Mouse (Mus musculus) hindbrain, embryonic 14.5 days (tissue): ENCODE measurements around the gene Drg1. TPM values are rescaled to one million over a fixed set of nuclear protein-coding genes. Genes with fewer than 3 reads are reported as not detected.
A peak's percentile ranks its signal among the peaks of the same experiment; 100 is the strongest.

Experiments
- ATAC-seq: fragments of 200-750 bp; cut with Nextera tagmentation; 2 replicates; pipeline ENCODE4 v1.8.0; 2017; ENCODE audit warnings: moderate number of reproducible peaks, mild to moderate bottlenecking, moderate TSS enrichment, moderate library complexity; ENCODE audit not compliant: low FRiP score
- DNase-seq: peaks from one replicate; pipeline ENCODE4 v3.0.0-alpha.2; 2015; ENCODE audit warnings: low spot score
- H3K27ac ChIP-seq: fragments of 300-500 bp; sonication (generic); 2 replicates; pipeline ENCODE4 v1.5.1; 2014; ENCODE audit warnings: mild to moderate bottlenecking, moderate library complexity
- H3K27me3 ChIP-seq: fragments of 300-500 bp; sonication (generic); 2 replicates; pipeline ENCODE4 v1.6.1; 2014; ENCODE audit warnings: mild to moderate bottlenecking, low read length, mixed read lengths; ENCODE audit not compliant: control insufficient read depth, insufficient read depth
- H3K36me3 ChIP-seq: fragments of 300-500 bp; sonication (generic); replicated peaks from 2 replicates; pipeline ENCODE4 v1.6.1; 2014; ENCODE audit not compliant: control insufficient read depth, insufficient read depth
- H3K4me1 ChIP-seq: fragments of 300-500 bp; sonication (generic); replicated peaks from 2 replicates; pipeline ENCODE4 v1.6.1; 2014; ENCODE audit warnings: antibody characterized with exemption, low read length, mixed read lengths; ENCODE audit not compliant: control insufficient read depth, insufficient read depth
- H3K4me2 ChIP-seq: fragments of 300-500 bp; sonication (generic); replicated peaks from 2 replicates; pipeline ENCODE4 v1.6.1; 2014; ENCODE audit warnings: mild to moderate bottlenecking, moderate library complexity
- H3K4me3 ChIP-seq: fragments of 300-500 bp; sonication (generic); replicated peaks from 2 replicates; pipeline ENCODE4 v1.5.1; 2014; ENCODE audit warnings: mild to moderate bottlenecking, low read length
- H3K9ac ChIP-seq: fragments of 300-500 bp; sonication (generic); 2 replicates; pipeline ENCODE4 v1.6.1; 2014
- H3K9me3 ChIP-seq: fragments of 300-500 bp; sonication (generic); 2 replicates; pipeline ENCODE4 v1.6.1; 2016; ENCODE audit warnings: low read length; ENCODE audit not compliant: control insufficient read depth
- WGBS: fragments of 180-500 bp; shearing (Covaris S2); extraction: QIAGEN DNeasy Blood & Tissue Kit; methylation state at CpG from one replicate; pipeline ENCODE4 v1.1.7; 2014; 5-methylcytosine and 5-hydroxymethylcytosine counted together
- polyA plus RNA-seq: library from polyadenylated mRNA; unstranded; fragments of >200 nt; fragmentation: Nextera tagmentation; extraction: Ambion mirVana; gene quantifications from 2 replicates; pipeline ENCODE4 v1.2.1, GENCODE M21; 2014

The Drg1 gene
- polyA plus RNA-seq, 1 experiment from 2014 or later = 216 TPM

GRCm38 (mm10) chr11:3242395-3242794, 23.8 kb downstream of the Drg1 start:
- no peak overlapping the region for H3K4me3 ChIP-seq
- H3K27ac ChIP-seq = no peak overlapping the region
- no peak for DNase-seq
- no peak overlapping the region for H3K4me2 ChIP-seq
- H3K36me3 ChIP-seq = peaks cover 98% of the 10 kb centered on the region
- ATAC-seq = no peak
- no peak overlapping the region for H3K9ac ChIP-seq
- WGBS = 96% methylated on average over 7 of the region's 7 CpGs
- H3K27me3 ChIP-seq = no peaks in the 10 kb centered on the region
- no peaks in the 10 kb centered on the region for H3K9me3 ChIP-seq
- no peaks in the 10 kb centered on the region for H3K4me1 ChIP-seq

DNA sequence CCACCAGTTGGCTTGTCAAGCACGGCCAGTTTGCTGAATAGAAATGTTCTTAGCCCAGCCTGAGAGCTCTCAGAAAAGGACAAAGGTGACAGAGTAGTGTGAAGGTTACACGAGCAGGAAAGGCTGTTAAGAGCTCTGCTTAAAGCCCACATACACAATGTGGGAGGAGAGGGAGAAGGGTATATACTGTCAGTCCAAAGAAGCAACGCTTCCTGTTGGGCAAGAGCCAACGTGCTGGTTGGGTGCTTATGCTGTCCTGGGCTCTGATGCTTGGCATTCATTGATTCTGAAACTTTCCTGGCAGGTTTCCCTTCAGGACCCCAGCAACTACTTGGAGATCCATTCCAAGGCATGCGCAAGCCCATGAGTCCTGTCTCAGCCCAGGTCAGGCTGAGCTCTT, 30.9 kb downstream of the Drg1 start:
- no peak overlapping the region for H3K4me2 ChIP-seq
- ATAC-seq = no peak

GRCm38 (mm10) chr11:3233704-3234103, 32.5 kb downstream of the Drg1 start:
- 97% methylated on average over 4 of the region's 4 CpGs for whole genome bisulfite sequencing
- H3K4me2 ChIP-seq = no peak overlapping the region
- H3K9ac ChIP-seq = no peak overlapping the region
- no peak overlapping the region for H3K27ac ChIP-seq
- ATAC-seq (no peak), DNase-seq (no peak)
- peaks cover 98% of the 10 kb centered on the region for H3K36me3 ChIP-seq
- H3K4me1 ChIP-seq = no peaks in the 10 kb centered on the region
- no peaks in the 10 kb centered on the region for H3K27me3 ChIP-seq
- no peaks in the 10 kb centered on the region for H3K9me3 ChIP-seq
- no peak overlapping the region for H3K4me3 ChIP-seq

More for the DNA sequence above, 30.9 kb downstream of the Drg1 start:
- no peaks in the 10 kb centered on the region for H3K27me3 ChIP-seq
- no peak overlapping the region for H3K27ac ChIP-seq
- H3K9me3 ChIP-seq = no peaks in the 10 kb centered on the region
- no peak overlapping the region for H3K9ac ChIP-seq
- no peak overlapping the region for H3K4me3 ChIP-seq
- H3K4me1 ChIP-seq = no peaks in the 10 kb centered on the region
- DNase-seq = no peak
- peaks cover 96% of the 10 kb centered on the region for H3K36me3 ChIP-seq
- WGBS = 78% methylated on average over 5 of the region's 5 CpGs

GRCm38 (mm10) chr11:3232248-3232647, 34.0 kb downstream of the Drg1 start:
- no peak overlapping the region for H3K9ac ChIP-seq
- H3K36me3 ChIP-seq = peaks cover 95% of the 10 kb centered on the region
- no peaks in the 10 kb centered on the region for H3K27me3 ChIP-seq
- H3K4me2 ChIP-seq = no peak overlapping the region
- no peak overlapping the region for H3K4me3 ChIP-seq
- H3K27ac ChIP-seq = no peak overlapping the region
- H3K9me3 ChIP-seq = no peaks in the 10 kb centered on the region
- DNase-seq (no peak), ATAC-seq (no peak)
- H3K4me1 ChIP-seq = no peaks in the 10 kb centered on the region
- WGBS = 94% methylated on average over 3 of the region's 3 CpGs

DNA sequence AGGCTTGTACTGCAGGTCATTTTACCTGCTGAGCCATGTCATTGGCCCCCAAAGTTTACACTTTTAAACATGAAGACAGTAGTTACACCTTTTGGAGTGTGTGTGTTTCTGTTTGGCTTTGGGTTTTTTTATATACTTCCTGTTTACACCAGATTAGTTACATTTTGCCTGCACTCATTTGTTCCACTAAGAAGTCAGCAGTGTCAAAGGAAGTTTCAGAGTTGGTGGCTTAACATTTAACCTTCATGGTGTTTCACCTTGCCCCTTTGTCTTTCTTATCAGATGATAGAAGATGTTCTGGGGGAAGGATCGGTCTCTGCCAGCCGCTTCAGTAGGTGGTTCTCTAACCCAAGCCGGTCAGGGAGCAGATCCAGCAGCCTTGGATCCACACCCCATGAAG, 39.1 kb downstream of the Drg1 start:
- H3K9ac ChIP-seq = no peak overlapping the region
- H3K9me3 ChIP-seq = no peaks in the 10 kb centered on the region
- H3K4me2 ChIP-seq = no peak overlapping the region
- ATAC-seq (no peak), DNase-seq (no peak)
- WGBS = 100% methylated on average over 3 of the region's 3 CpGs
- no peak overlapping the region for H3K27ac ChIP-seq
- peaks cover 96% of the 10 kb centered on the region for H3K36me3 ChIP-seq
- no peak overlapping the region for H3K4me3 ChIP-seq
- H3K4me1 ChIP-seq = no peaks in the 10 kb centered on the region
- no peaks in the 10 kb centered on the region for H3K27me3 ChIP-seq

- H3K9me3 ChIP-seq = no peaks in the 10 kb centered on the region
- ATAC-seq (no peak), DNase-seq (no peak)
- H3K36me3 ChIP-seq = peaks cover 89% of the 10 kb centered on the region
- H3K4me3 ChIP-seq = no peak overlapping the region
- 87% methylated on average over 5 of the region's 5 CpGs for WGBS
- no peaks in the 10 kb centered on the region for H3K4me1 ChIP-seq
- no peak overlapping the region for H3K4me2 ChIP-seq
- no peak overlapping the region for H3K27ac ChIP-seq
- no peaks in the 10 kb centered on the region for H3K27me3 ChIP-seq
- H3K9ac ChIP-seq = no peak overlapping the region
Measured at GRCm38 (mm10) chr11:3223105-3223504, 43.1 kb downstream of the Drg1 start.

DNA sequence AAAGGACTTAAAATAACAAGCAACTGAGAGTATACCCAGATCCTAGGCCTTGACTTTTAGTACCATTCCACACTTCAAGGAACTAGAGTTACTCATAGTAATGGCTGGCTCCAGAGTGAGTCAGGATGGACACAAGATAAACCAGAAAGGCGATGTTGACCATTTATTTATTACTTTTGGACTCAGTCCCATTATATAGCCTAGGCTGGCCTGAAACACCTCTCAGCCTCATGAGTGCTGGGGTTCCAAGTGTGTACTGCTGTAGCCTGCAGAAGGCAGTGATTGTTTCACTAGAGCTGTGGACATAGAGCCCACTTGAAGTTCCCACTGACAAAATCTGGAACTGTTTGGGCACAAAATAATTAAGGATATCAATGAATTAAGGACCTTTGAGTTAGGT, 53.7 kb downstream of the Drg1 start:
- ATAC-seq (no peak), DNase-seq (no peak)
- no peaks in the 10 kb centered on the region for H3K4me1 ChIP-seq
- peaks cover 78% of the 10 kb centered on the region for H3K36me3 ChIP-seq
- no peaks in the 10 kb centered on the region for H3K9me3 ChIP-seq
- no peak overlapping the region for H3K27ac ChIP-seq
- no peaks in the 10 kb centered on the region for H3K27me3 ChIP-seq
- 97% methylated on average over 1 of the region's 1 CpGs for WGBS
- H3K4me3 ChIP-seq = no peak overlapping the region
- no peak overlapping the region for H3K9ac ChIP-seq
- H3K4me2 ChIP-seq = no peak overlapping the region

GRCm38 (mm10) chr11:3206783-3207182, 59.4 kb downstream of the Drg1 start:
- no peak overlapping the region for H3K4me3 ChIP-seq
- H3K4me1 ChIP-seq = no peaks in the 10 kb centered on the region
- no peak overlapping the region for H3K27ac ChIP-seq
- ATAC-seq (no peak), DNase-seq (no peak)
- H3K9ac ChIP-seq = no peak overlapping the region
- peaks cover 60% of the 10 kb centered on the region for H3K36me3 ChIP-seq
- H3K4me2 ChIP-seq = no peak overlapping the region
- H3K27me3 ChIP-seq = no peaks in the 10 kb centered on the region
- 99% methylated on average over 3 of the region's 3 CpGs for WGBS
- no peaks in the 10 kb centered on the region for H3K9me3 ChIP-seq

GRCm38 (mm10) chr11:3205207-3205606, 61.0 kb downstream of the Drg1 start:
- Histone ChIP-seq H3K27me3 (no peaks in the 10 kb centered on the region), H3K4me1 (no peaks in the 10 kb centered on the region), H3K9ac (no peak overlapping the region), H3K27ac (no peak overlapping the region), H3K4me2 (no peak overlapping the region), H3K36me3 (peaks cover 53% of the 10 kb centered on the region), H3K9me3 (no peaks in the 10 kb centered on the region), H3K4me3 (no peak overlapping the region)
- ATAC-seq (no peak), DNase-seq (no peak)
- WGBS = 98% methylated on average over 3 of the region's 3 CpGs

DNA sequence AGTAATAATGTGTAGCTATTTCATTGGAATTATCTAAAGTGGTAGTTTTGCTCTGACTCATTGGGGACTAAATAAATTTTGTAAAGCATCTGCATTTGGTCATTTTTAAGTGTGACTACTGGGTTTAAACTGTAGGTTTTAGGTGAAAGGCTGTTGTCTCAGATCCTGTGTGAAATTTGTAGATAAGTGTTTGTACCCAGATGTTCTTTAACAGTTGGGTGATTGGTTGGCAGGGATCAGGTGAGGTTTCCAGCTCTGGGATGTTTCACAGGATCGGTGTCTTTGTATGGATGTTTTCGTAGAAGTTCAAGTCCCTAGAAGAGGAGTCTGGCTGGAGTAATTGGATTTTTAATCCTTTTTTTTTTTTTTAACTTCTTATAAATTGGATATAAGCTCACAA, 62.4 kb downstream of the Drg1 start:
- Histone ChIP-seq H3K27ac (no peak overlapping the region), H3K9me3 (no peaks in the 10 kb centered on the region), H3K4me2 (peak overlapping the region; percentile 42), H3K27me3 (no peaks in the 10 kb centered on the region), H3K36me3 (peaks cover 39% of the 10 kb centered on the region), H3K4me3 (no peak overlapping the region), H3K9ac (no peak overlapping the region), H3K4me1 (no peaks in the 10 kb centered on the region)
- 94% methylated on average over 2 of the region's 2 CpGs for WGBS
- ATAC-seq = no peak
- no peak for DNase-seq
